16 mouse cellular contexts compared by ENCODE assay signal in the genomic region with DNA sequence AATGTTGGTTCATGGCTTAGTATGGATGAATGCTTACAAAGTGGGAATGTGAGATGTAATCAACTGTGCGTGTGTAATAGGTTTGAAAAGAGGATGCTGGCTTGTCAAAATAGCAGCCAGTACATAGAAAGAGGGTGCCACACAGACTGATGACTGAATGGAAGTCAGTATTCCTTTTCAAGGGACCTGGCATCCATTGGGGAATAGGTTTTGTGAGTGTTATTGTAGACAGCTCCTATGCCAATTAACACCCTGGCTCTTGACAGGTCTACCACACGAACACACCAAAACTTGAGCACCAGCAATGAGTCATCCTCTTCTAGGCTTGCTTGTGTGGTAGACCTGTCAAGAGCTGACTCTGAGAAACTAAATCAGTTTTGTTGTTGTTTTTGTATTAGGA.
"Had no signal": no experiment of that assay in that cellular context is flagged by ENCODE, and none has a peak within 500 bp of the region (broad histone marks: within the 10 kb centered on the region; RNA-seq: fewer than 3 reads in every experiment).

No protein-coding gene starts in this region.

- H3K4me2 ChIP-seq: liver, embryonic 13.5 days; lung, embryonic 14.5 days; midbrain, embryonic 11.5 days; neural tube, embryonic 13.5 days; stomach, embryonic 15.5 days had no signal

- H3K9ac ChIP-seq: liver, embryonic 13.5 days; lung, embryonic 14.5 days; neural tube, embryonic 13.5 days; stomach, embryonic 15.5 days had no signal

- DNase-seq: kidney, adult 9 months; kidney, postnatal 25 days; layer of hippocampus, postnatal 36 days; liver, embryonic 13.5 days; lung, embryonic 14.5 days; lung, postnatal 10 days; lung, postnatal 4 days; midbrain, embryonic 14.5 days; retina, postnatal 1 day; right cerebral cortex, postnatal 25 days; spleen, adult 18-20 months; thymus, postnatal 25 days had no signal

- H3K27me3 ChIP-seq: liver, embryonic 13.5 days; neural tube, embryonic 13.5 days; stomach, embryonic 15.5 days had no signal

- H3K9me3 ChIP-seq: liver, embryonic 13.5 days; neural tube, embryonic 13.5 days; stomach, embryonic 15.5 days had no signal

- H3K4me3 ChIP-seq: left cerebral cortex, adult 2 months; liver, embryonic 13.5 days; neural tube, embryonic 13.5 days; stomach, embryonic 15.5 days had no signal

- H3K4me1 ChIP-seq: liver, embryonic 13.5 days; neural tube, embryonic 13.5 days; stomach, embryonic 15.5 days had no signal

- H3K27ac ChIP-seq: left cerebral cortex, adult 2 months; liver, embryonic 13.5 days; neural tube, embryonic 13.5 days; stomach, embryonic 15.5 days had no signal
